Mouse (Mus musculus): ENCODE results near the gene Nfatc2.

DNA sequence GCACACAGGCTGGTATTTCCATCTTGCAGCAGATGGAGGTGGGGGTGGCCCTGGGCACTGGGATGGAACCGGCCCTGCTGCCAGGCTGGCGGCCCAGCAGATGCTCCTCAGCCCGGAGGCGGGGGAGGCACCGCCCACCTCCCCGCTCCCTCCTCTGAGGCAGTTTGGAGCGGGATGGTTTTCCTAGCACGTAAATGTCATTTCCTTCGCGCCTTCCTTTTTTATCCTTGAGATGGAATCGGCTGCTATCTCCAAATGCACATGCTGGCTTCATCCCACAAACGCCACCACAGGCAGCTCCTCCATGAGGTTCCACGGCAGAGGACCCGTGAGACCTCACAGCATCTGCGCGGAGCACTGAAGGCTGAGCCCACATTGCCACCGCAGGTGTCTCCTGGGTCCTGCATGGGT is 160.5 kb downstream of the Nfatc2 start:
- TF ChIP-seq CTCF (IDR thresholded peaks at IDR 0.05; ENCODE audit: low read depth, low read length) (no peak), POLR2A (IDR thresholded peaks at IDR 0.05; ENCODE audit: borderline replicate concordance, low read depth, low read length) (no peak)
